Mouse (Mus musculus): ENCODE data around the gene Cherp. TPM values are rescaled to one million over a fixed set of nuclear protein-coding genes. Genes with fewer than 3 reads are reported as not detected.

The Cherp gene
- 22.4 and 24.3 TPM in 2 replicates for polyA plus RNA-seq (2015; fragmentation: Nextera tagmentation; extraction: Ambion mirVana)

GRCm38 (mm10) chr8:72474826-72475546, at the start of gene Cherp:
TSS of gene Cherp (minus strand) at chr8:72475226.

DNA sequence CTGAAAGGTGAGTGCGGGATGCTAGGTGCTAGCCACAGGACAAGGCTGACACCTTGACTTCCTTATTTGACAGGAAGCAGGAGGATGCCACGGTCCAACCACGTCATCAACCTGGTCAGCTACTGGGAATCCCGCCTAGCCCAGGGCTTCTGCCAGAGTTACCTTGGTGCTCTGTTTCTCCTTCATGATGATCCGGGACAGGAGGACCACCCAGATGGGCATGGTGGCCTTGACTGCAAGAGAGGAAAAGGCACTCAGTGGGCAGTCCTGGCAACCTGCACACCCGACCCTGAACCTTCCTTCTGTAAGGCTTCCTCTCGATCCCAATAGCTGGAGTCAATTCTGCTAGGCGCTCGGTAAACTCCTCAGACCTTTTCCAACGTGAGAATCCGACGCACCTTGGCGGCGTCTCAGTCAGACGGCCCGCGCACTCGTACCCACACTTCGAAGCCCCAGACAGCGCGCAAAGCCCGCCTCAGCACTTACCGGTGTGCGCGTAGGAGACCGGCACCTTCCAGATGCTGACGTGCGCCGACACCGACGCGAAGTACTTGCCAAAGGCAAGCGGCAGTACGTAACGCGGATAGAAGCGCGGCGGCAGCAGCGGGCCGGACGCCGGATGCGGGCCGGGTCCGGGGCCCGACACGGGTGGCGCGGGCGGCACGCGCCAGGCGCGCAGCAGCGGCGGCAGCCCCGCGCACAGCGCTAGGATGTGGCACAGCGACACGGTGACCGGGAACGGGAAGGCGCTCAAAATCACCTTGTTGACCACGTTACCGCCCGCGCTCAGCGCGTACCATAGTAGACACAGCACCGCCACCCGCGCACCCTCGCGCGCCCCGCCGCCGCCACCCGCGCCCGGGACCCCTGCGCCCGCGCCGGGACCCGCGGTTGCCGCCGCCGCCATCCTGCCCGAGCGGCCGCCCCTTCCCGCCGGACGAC, 16.9 kb upstream of the Cherp start, which contains the start of gene Slc35e1:
TSS of gene Slc35e1 (minus strand) at position 935 of the 942 bp plus-strand sequence.

DNA sequence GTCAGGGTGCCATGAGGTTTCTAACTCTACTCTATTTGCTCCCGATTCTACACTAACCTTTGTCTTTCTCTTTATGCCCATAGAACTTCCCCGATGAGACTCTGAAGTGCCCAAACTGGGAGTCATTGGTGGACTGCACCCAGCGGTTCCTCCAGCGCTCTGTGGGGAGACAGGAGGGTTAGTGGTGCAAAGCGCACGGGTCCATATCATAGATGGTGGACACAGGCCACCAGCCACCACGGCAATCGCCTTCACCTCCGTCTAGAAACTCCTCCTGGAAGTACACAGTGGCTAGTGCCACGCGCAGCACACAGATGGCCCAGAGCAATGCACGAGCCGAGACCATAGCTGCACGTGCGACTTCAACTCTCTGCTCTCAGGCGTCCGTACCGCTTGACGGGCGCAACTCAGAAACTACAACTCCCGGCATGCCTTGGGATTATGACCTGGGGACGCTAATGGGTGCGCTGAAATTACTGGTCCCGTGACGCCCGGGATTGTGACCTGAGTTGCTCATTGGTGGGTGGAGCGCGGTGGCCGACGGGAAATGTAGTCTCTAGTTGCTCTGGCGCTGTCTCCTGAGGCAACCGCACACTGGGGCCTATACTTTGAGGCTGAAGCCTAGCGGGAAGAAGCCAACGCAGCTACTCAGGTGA, 31.6 kb downstream of the Cherp start, which contains the start of the genes Calr3 and 1700030K09Rik:
TSS of gene Calr3 (minus strand) at position 533 of the 656 bp plus-strand sequence.
TSS of gene 1700030K09Rik (plus strand) at position 543 of the 656 bp plus-strand sequence.

GRCm38 (mm10) chr8:72421362-72422335, 53.4 kb downstream of the Cherp start, which contains the start of gene Eps15l1:
TSS of gene Eps15l1 (minus strand) at chr8:72421460.

Other genes with a start within 250 kb of the Cherp start
- gene Ap1m1, start 235.2 kb downstream of the Cherp start, polyA plus RNA-seq (2015; fragmentation: Nextera tagmentation; extraction: Ambion mirVana) = 68.3 and 74.6 TPM in 2 replicates
- gene Gm10282, start 170.0 kb downstream of the Cherp start, polyA plus RNA-seq (2015; fragmentation: Nextera tagmentation; extraction: Ambion mirVana) = 12.0 and 12.3 TPM in 2 replicates
- gene Klf2, start 156.2 kb downstream of the Cherp start, polyA plus RNA-seq (2015; fragmentation: Nextera tagmentation; extraction: Ambion mirVana) = 18.5 and 24.5 TPM in 2 replicates
- gene Eps15l1, start 53.8 kb downstream of the Cherp start, polyA plus RNA-seq (2015; fragmentation: Nextera tagmentation; extraction: Ambion mirVana) = 18.2 and 19.9 TPM in 2 replicates
- gene Calr3, start 31.4 kb downstream of the Cherp start, polyA plus RNA-seq (2015; fragmentation: Nextera tagmentation; extraction: Ambion mirVana) = 0.68 and 0.87 TPM in 2 replicates
- gene 1700030K09Rik, start 31.3 kb downstream of the Cherp start, polyA plus RNA-seq (2015; fragmentation: Nextera tagmentation; extraction: Ambion mirVana) = 3.8 and 5.7 TPM in 2 replicates
- 9.0 and 10.6 TPM in 2 replicates for gene Slc35e1, start 17.4 kb upstream of the Cherp start, polyA plus RNA-seq (2015; fragmentation: Nextera tagmentation; extraction: Ambion mirVana)
- 9.3 and 9.9 TPM in 2 replicates for gene Med26, start 73.0 kb upstream of the Cherp start, polyA plus RNA-seq (2015; fragmentation: Nextera tagmentation; extraction: Ambion mirVana)
- 52.7 and 56.5 TPM in 2 replicates for gene Smim7, start 95.9 kb upstream of the Cherp start, polyA plus RNA-seq (2015; fragmentation: Nextera tagmentation; extraction: Ambion mirVana)
- 4.8 and 5.5 TPM in 2 replicates for gene Tmem38a, start 96.8 kb upstream of the Cherp start, polyA plus RNA-seq (2015; fragmentation: Nextera tagmentation; extraction: Ambion mirVana)
- 0.02 and 0.06 TPM in 2 replicates for gene Nwd1, start 171.5 kb upstream of the Cherp start, polyA plus RNA-seq (2015; fragmentation: Nextera tagmentation; extraction: Ambion mirVana)
- gene Sin3b, start 248.1 kb upstream of the Cherp start, polyA plus RNA-seq (2015; fragmentation: Nextera tagmentation; extraction: Ambion mirVana) = 117 and 130 TPM in 2 replicates

All from spleen, postnatal 0 days (tissue).